Mouse (Mus musculus): ENCODE measurements at regions not wholly inside any gene's neighbourhood (a gene's known extent, or its start where the extent isn't known, plus 50 kb on each side); places are given as distances from the start of the nearest gene placed in this dataset.
A peak's percentile ranks its signal among the peaks of the same experiment; 100 is the strongest.

DNA sequence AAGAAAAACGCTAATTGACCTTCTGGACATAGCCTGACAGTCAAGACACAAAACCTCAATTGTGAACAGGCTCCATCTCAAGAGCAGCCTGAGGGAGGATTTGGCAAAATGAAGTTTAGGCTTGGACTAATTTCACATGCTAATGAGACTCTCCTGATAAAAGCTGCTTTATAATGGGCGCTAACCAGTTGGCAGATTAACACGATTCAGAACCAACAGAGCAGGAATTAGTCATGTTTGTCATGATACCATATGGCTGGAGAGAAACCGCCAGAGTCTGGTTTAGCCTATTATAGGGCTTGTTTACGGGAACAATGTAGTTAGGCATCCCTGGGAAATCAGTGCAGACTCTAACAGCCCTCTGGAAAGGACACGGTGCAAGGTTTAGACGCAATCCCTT lies 375.2 kb upstream of the Nfe2l3 start:
- H3K27ac ChIP-seq: no peak overlapping the region
- no peak for DNase-seq (ENCODE audit: low spot score)
- no peak overlapping the region for H3K4me2 ChIP-seq (ENCODE audit: low read length)
- no peaks in the 10 kb centered on the region for H3K36me3 ChIP-seq (ENCODE audit: insufficient read depth, low read length)
- no peak overlapping the region for H3K4me3 ChIP-seq (replicated peaks; ENCODE audit: low read depth, low read length)
- 0 out of 2 replicates have a peak, but pooled peaks cover 3% of the 10 kb centered on the region for H3K4me1 ChIP-seq (replicated peaks; ENCODE audit: insufficient read depth, low read length)
- no peak for TF ChIP-seq CTCF (IDR thresholded peaks at IDR 0.05; ENCODE audit: low read depth)
- no peaks in the 10 kb centered on the region for H3K9me3 ChIP-seq (replicated peaks; ENCODE audit: low read length)
- H3K9ac ChIP-seq (ENCODE audit: low read depth, low read length): no peak overlapping the region
- H3K27me3 ChIP-seq (ENCODE audit: insufficient read depth, low read length): no peaks in the 10 kb centered on the region
- 64% methylated on average over 7 of the region's 7 CpGs for WGBS
- no peak for ATAC-seq (replicated peaks; ENCODE audit: low FRiP score, low read depth)

DNA sequence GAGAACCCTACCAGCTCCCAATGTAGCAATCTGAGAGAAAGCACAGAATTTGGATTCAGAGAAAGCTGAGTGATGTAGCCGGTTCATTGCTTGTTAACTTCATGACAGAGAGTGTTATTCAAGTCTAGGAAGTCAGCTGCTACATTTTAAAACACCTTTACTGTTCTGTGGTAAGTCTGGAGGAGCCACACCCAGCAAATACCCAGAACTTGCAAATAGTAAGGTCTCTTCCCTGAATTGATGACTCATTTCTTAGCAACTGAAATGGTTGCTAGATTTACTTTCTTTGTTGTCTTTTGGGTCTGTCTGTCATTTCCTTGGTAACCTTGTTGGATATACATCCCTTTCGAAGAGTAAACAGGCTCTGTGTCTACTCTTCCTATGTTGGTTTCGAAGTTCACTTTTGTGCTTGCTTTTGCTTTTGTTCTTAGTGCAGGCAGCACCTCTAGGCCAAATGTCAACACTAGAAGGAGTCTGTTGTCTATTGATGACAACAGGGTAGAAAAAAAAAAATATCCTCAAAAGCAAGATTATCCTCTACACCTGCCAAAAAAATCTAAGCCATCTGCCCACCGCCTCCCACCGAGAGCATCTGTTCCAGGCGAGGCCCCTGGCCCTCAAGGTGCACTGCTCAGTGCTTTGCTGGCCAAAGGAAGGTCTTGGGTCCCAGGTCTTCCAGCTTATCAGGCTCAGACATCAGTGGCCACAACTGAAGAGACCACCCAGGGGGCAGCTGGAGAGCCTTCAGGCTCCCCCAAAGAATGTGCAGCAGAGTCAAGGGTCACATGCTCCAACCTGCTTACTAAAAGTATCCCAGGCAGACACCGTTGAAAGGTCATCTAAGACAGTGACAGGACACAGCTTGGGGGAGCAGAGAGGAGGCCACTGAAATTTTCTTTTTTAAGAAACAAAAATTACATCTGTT lies 372.3 kb upstream of the Nfe2l3 start:
- H3K4me3 ChIP-seq (replicated peaks; ENCODE audit: low read depth, low read length): no peak overlapping the region
- no peak overlapping the region for H3K9ac ChIP-seq (ENCODE audit: low read depth, low read length)
- peak; percentile 17 for DNase-seq (ENCODE audit: low spot score)
- no peaks in the 10 kb centered on the region for H3K9me3 ChIP-seq (replicated peaks; ENCODE audit: low read length)
- H3K4me2 ChIP-seq (ENCODE audit: low read length): peak overlapping the region; percentile 1; the same call in 1 of the 2 replicates
- 0 out of 2 replicates have a peak, but pooled peaks cover 3% of the 10 kb centered on the region for H3K4me1 ChIP-seq (replicated peaks; ENCODE audit: insufficient read depth, low read length)
- ATAC-seq (replicated peaks; ENCODE audit: low FRiP score, low read depth): no peak
- TF ChIP-seq CTCF (IDR thresholded peaks at IDR 0.05; ENCODE audit: low read depth): no peak
- H3K27ac ChIP-seq: peak overlapping the region; percentile 27; the same call in 1 of the 2 replicates
- no peaks in the 10 kb centered on the region for H3K27me3 ChIP-seq (ENCODE audit: insufficient read depth, low read length)
- 65% methylated on average over 7 of the region's 7 CpGs for WGBS
- no peaks in the 10 kb centered on the region for H3K36me3 ChIP-seq (ENCODE audit: insufficient read depth, low read length)

DNA sequence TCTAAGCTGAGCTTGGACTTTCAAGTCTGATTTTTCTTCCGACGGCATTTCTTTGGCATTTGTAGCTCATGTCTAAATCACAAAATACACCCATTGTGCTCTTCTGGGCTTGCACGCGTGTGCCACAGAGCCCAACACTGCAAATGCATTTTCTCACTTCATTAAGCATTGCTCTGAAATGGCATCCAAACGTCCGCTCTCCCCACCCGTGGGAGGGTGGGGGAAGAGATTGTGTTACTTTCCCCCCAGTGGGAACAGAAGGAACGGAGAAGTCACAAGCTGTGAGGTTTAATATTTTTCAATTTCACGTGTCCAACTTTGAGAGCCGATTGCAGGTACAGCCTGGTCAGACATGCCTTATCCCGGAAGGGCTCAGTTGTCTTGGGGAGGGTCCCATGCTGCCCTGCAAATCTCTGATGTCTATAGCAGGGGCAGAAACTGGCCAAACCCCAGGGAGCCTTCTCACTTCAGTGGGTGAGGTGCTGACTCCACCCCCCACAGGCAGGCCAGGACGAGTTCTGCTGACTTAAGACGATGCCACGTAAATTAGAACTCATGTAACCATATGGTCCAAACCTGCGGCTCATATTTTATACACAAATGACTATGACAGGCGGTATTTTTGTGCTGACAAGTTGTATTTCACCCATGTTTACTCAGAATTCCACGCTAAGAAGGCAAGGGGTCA lies 371.5 kb upstream of the Nfe2l3 start:
- Histone ChIP-seq H3K9me3 (replicated peaks; ENCODE audit: low read length) (no peaks in the 10 kb centered on the region), H3K27ac (peak overlapping the region; percentile 27; the same call in 1 of the 2 replicates), H3K36me3 (ENCODE audit: insufficient read depth, low read length) (no peaks in the 10 kb centered on the region), H3K4me3 (replicated peaks; ENCODE audit: low read depth, low read length) (no peak overlapping the region), H3K4me2 (ENCODE audit: low read length) (peak overlapping the region; percentile 1; the same call in 1 of the 2 replicates), H3K27me3 (ENCODE audit: insufficient read depth, low read length) (no peaks in the 10 kb centered on the region), H3K9ac (ENCODE audit: low read depth, low read length) (no peak overlapping the region), H3K4me1 (replicated peaks; ENCODE audit: insufficient read depth, low read length) (peaks cover 9% of the 10 kb centered on the region; the same call in 1 of the 2 replicates)
- DNase-seq (ENCODE audit: low spot score) (peak; percentile 42), ATAC-seq (replicated peaks; ENCODE audit: low FRiP score, low read depth) (no peak)
- no peak for TF ChIP-seq CTCF (IDR thresholded peaks at IDR 0.05; ENCODE audit: low read depth)
- WGBS: 37% methylated on average over 17 of the region's 17 CpGs

DNA sequence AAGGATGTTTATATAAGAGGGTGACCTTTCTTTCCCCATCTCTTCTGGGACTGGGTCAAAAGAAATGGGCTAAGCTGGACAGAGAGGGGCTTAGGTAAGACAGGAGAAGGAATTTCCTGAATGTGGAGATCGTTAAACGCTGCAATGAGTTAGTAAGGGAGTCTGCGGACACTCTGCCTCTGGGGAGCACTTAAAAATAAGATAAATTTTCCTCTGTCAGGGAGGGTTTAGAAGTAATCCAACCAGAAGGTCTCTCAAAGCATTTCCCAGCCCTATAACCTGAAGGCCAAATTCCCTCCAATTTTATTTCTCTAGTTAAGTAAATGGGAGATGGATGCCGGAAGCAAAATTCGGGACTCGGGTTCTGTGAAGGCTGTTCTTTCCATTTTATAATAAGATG lies 367.3 kb upstream of the Nfe2l3 start:
- H3K36me3 ChIP-seq (ENCODE audit: insufficient read depth, low read length): no peaks in the 10 kb centered on the region
- no peak overlapping the region for H3K4me3 ChIP-seq (replicated peaks; ENCODE audit: low read depth, low read length)
- H3K9me3 ChIP-seq (replicated peaks; ENCODE audit: low read length): no peaks in the 10 kb centered on the region
- WGBS: 37% methylated on average over 6 of the region's 6 CpGs
- H3K4me1 ChIP-seq (replicated peaks; ENCODE audit: insufficient read depth, low read length): peaks cover 9% of the 10 kb centered on the region; the same call in 1 of the 2 replicates
- no peak for TF ChIP-seq CTCF (IDR thresholded peaks at IDR 0.05; ENCODE audit: low read depth)
- no peak overlapping the region for H3K4me2 ChIP-seq (ENCODE audit: low read length)
- no peak for ATAC-seq (replicated peaks; ENCODE audit: low FRiP score, low read depth)
- H3K27me3 ChIP-seq (ENCODE audit: insufficient read depth, low read length): no peaks in the 10 kb centered on the region
- peak; percentile 71 for DNase-seq (ENCODE audit: low spot score)
- H3K9ac ChIP-seq (ENCODE audit: low read depth, low read length): no peak overlapping the region
- H3K27ac ChIP-seq: no peak overlapping the region

DNA sequence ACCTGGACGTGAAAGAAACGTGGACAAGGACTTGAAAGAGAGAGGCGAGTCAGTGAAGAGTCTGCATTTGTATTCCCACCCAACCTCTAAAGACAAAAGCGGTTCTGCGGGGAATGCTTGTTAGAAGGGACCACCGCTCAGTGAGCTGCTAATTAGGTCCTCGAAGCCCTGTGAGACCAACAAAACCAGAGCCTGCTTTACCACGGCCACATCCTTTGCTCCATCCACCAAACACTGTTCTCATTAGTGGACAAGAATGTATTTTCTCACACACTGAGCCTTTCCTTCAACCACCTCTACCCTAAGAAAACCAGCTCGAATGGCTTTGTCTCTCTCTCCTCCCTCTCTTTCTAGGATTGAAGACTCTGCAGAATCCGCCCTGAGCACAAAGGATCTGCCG lies 365.1 kb upstream of the Nfe2l3 start:
- ATAC-seq (replicated peaks; ENCODE audit: low FRiP score, low read depth) (no peak), DNase-seq (ENCODE audit: low spot score) (no peak)
- H3K9ac ChIP-seq (ENCODE audit: low read depth, low read length): no peak overlapping the region
- no peaks in the 10 kb centered on the region for H3K36me3 ChIP-seq (ENCODE audit: insufficient read depth, low read length)
- no peak overlapping the region for H3K4me3 ChIP-seq (replicated peaks; ENCODE audit: low read depth, low read length)
- no peak overlapping the region for H3K27ac ChIP-seq
- H3K4me2 ChIP-seq (ENCODE audit: low read length): no peak overlapping the region
- TF ChIP-seq CTCF (IDR thresholded peaks at IDR 0.05; ENCODE audit: low read depth): no peak
- WGBS: 88% methylated on average over 11 of the region's 11 CpGs
- peaks cover 5% of the 10 kb centered on the region; the same call in 1 of the 2 replicates for H3K4me1 ChIP-seq (replicated peaks; ENCODE audit: insufficient read depth, low read length)
- H3K9me3 ChIP-seq (replicated peaks; ENCODE audit: low read length): no peaks in the 10 kb centered on the region
- no peaks in the 10 kb centered on the region for H3K27me3 ChIP-seq (ENCODE audit: insufficient read depth, low read length)

DNA sequence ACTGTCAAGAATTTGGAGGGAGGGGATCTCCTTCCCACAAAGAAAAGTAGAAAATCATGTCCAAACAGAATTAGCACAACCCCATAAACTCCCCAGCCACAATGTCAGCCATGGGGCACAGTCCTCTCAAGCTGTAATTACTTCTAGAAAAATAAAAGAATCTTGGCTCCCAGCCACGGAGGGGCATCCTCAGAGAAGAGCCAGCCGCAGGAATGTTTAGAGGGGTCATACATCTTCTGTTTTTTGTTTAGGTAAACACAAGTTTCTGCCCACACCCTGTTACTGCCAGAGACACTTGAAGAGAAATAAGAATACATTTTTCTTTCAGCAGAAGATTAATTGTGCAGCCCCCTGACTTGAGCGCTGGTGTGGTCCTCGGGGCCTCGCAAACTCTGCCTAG lies 362.5 kb upstream of the Nfe2l3 start:
- no peak for ATAC-seq (replicated peaks; ENCODE audit: low FRiP score, low read depth)
- Histone ChIP-seq H3K36me3 (ENCODE audit: insufficient read depth, low read length) (no peaks in the 10 kb centered on the region), H3K4me3 (replicated peaks; ENCODE audit: low read depth, low read length) (no peak overlapping the region), H3K4me1 (replicated peaks; ENCODE audit: insufficient read depth, low read length) (peaks cover 5% of the 10 kb centered on the region; the same call in 1 of the 2 replicates), H3K4me2 (ENCODE audit: low read length) (no peak overlapping the region), H3K27me3 (ENCODE audit: insufficient read depth, low read length) (no peaks in the 10 kb centered on the region), H3K9ac (ENCODE audit: low read depth, low read length) (no peak overlapping the region), H3K9me3 (replicated peaks; ENCODE audit: low read length) (no peaks in the 10 kb centered on the region), H3K27ac (no peak overlapping the region)
- no peak for DNase-seq (ENCODE audit: low spot score)
- TF ChIP-seq CTCF (IDR thresholded peaks at IDR 0.05; ENCODE audit: low read depth): no peak
- 44% methylated on average over 5 of the region's 5 CpGs for WGBS
